Mouse (Mus musculus): ENCODE data around the gene Catsperg1.

DNA sequence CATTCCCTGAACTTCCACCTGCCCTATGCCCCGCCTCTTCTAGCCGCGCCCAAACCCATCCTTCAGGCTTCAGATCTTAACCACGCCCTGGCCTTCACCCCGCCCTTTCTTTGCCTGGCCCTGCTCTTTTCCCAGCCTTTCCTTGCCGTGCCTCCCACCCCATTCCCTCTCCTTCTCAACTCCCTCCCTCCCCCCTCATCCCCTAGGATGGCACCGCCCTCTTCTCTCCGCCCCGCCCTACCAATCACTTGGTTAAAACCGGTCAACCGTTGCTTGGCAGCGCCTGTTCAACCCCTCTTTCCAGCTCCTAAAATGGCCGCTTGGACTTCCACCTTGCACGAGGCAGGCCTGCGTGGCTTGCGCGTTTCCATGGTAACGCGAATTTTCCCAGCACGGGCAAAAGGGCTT is at the start of gene Catsperg1:
- TF ChIP-seq CTCF (IDR thresholded peaks at IDR 0.05; ENCODE audit: borderline replicate concordance, insufficient read depth, low read length) (no peak), POLR2A (IDR thresholded peaks at IDR 0.05; ENCODE audit: low read depth, low read length) (no peak)

Data from embryonic fibroblast, embryonic 13.5 days (primary cell).